8 mouse cellular contexts compared by ENCODE assay signal in genomic region chr7:27490543-27491329, GRCm38 (mm10). TPM values are rescaled to one million over a fixed set of nuclear protein-coding genes. Genes with fewer than 3 reads are reported as not detected.
DNase-seq lines count a peak whose midpoint lies in the region; ATAC-seq lines count a peak whose summit lies in the region.

No protein-coding gene starts in this region.

- no peaks in the 10 kb centered on the region for H3K9me3 ChIP-seq in intestine, embryonic 14.5 days (ENCODE audit: control insufficient read depth, low read length)

- peak overlapping the region; percentile 55 for H3K4me2 ChIP-seq in intestine, embryonic 14.5 days (ENCODE audit: low read length)

- intact Hi-C loops in gastrocnemius, postnatal 14 days (cut with DNase I; ENCODE audit: low total_unique reads) = no loop called here
- intact Hi-C loops in left cerebral cortex, postnatal 14 days (cut with DNase I) = no loop called here

- ATAC-seq in intestine, embryonic 14.5 days (replicated peaks; ENCODE audit: low FRiP score, low TSS enrichment, low read depth) = peak; percentile 81
- ATAC-seq in megakaryocyte-erythroid progenitor cell, adult 5-6 weeks (replicated peaks; ENCODE audit: low FRiP score, low TSS enrichment, poor library complexity, severe bottlenecking) = peak; percentile 74

- H3K4me3 ChIP-seq in intestine, embryonic 14.5 days (ENCODE audit: low read depth, low read length) = peak overlapping the region; percentile 31

- H3K4me1 ChIP-seq in intestine, embryonic 14.5 days (replicated peaks; ENCODE audit: control insufficient read depth, insufficient read depth, low read length) = peaks cover 19% of the 10 kb centered on the region

- peak overlapping the region; percentile 94 for H3K27ac ChIP-seq in intestine, embryonic 14.5 days (ENCODE audit: low read depth)

- no peaks in the 10 kb centered on the region for H3K27me3 ChIP-seq in intestine, embryonic 14.5 days (replicated peaks; ENCODE audit: control insufficient read depth, insufficient read depth, low read length)

- WGBS in intestine, embryonic 14.5 days = under 1% methylated on average over 33 of the region's 33 CpGs

- H3K9ac ChIP-seq in intestine, embryonic 14.5 days (ENCODE audit: low read length) = peak overlapping the region; percentile 51

- peaks cover 9% of the 10 kb centered on the region for H3K36me3 ChIP-seq in intestine, embryonic 14.5 days (ENCODE audit: control insufficient read depth, insufficient read depth, low read length)

- peak; percentile 90 to 94 for DNase-seq in adrenal gland, adult 18-20 months (ENCODE audit: low spot score in 2 of 2)
- peak; percentile 91 for DNase-seq in embryo, embryonic 11 days
- DNase-seq in gastrocnemius, postnatal 14 days = peak; percentile 97
- DNase-seq in intestine, embryonic 14.5 days (ENCODE audit: low spot score) = peak; percentile 94
- peak; percentile 77 to 78 for DNase-seq in left cerebral cortex, postnatal 14 days (ENCODE audit: low spot score in 2 of 2)
- DNase-seq in right cerebral cortex, postnatal 36 days (ENCODE audit: low spot score in 2 of 2) = peak; percentile 74 to 78
- peak; percentile 96 for DNase-seq in yolk sac, embryonic 10.5 days (ENCODE audit: low spot score)

RNA-seq across cellular contexts. Expression of gene Sertad1, which starts 4.0 kb away (rescaled TPM):
- 10 to 100 TPM; 17.3 to 23.7 TPM for total RNA-seq in adrenal gland, adult 18-20 months (2021)
- 10 to 100 TPM in 1 of 2 experiments, 1 to 10 TPM in 1; 8.7 to 10.1 TPM for total RNA-seq in gastrocnemius, postnatal 14 days (2021)
- 33.9 and 38.4 TPM in 2 replicates for polyA plus RNA-seq in intestine, embryonic 14.5 days (2014; fragmentation: Nextera tagmentation; extraction: Ambion mirVana)
- total RNA-seq in left cerebral cortex, postnatal 14 days (2021) = 10 to 100 TPM in 1 of 2 experiments, 1 to 10 TPM in 1; 8.7 to 12.9 TPM
- 2.0 and 6.6 TPM in 2 replicates for total RNA-seq in megakaryocyte-erythroid progenitor cell, adult 5-6 weeks (2014; fragmentation: Nextera tagmentation)
- total RNA-seq in megakaryocyte-erythroid progenitor cell, adult 5-6 weeks (2017) = 9.7 and 11.3 TPM in 2 replicates

RNA-seq across cellular contexts. Expression of gene Prx, which starts 8.4 kb away (rescaled TPM):
- total RNA-seq in adrenal gland, adult 18-20 months (2021) = 1 to 10 TPM; 2.6 to 3.0 TPM
- 10 to 100 TPM; 11.2 to 48.8 TPM for total RNA-seq in gastrocnemius, postnatal 14 days (2021)
- polyA plus RNA-seq in intestine, embryonic 14.5 days (2014; fragmentation: Nextera tagmentation; extraction: Ambion mirVana) = 1.5 and 1.6 TPM in 2 replicates
- total RNA-seq in left cerebral cortex, postnatal 14 days (2021) = under 1 TPM; 0.57 to 0.66 TPM
- 0.77 and 1.9 TPM in 2 replicates for total RNA-seq in megakaryocyte-erythroid progenitor cell, adult 5-6 weeks (2014; fragmentation: Nextera tagmentation)
- 1.3 and 1.4 TPM in 2 replicates for total RNA-seq in megakaryocyte-erythroid progenitor cell, adult 5-6 weeks (2017)

RNA-seq across cellular contexts. Expression of gene Sertad3, which starts 17.2 kb away (rescaled TPM):
- 10 to 100 TPM; 10.6 to 11.5 TPM for total RNA-seq in adrenal gland, adult 18-20 months (2021)
- total RNA-seq in gastrocnemius, postnatal 14 days (2021) = 10 to 100 TPM in 1 of 2 experiments, 1 to 10 TPM in 1; 9.0 to 10.0 TPM
- polyA plus RNA-seq in intestine, embryonic 14.5 days (2014; fragmentation: Nextera tagmentation; extraction: Ambion mirVana) = 25.2 and 29.0 TPM in 2 replicates
- total RNA-seq in left cerebral cortex, postnatal 14 days (2021) = 1 to 10 TPM; 3.0 to 3.1 TPM
- 4.8 and 10.1 TPM in 2 replicates for total RNA-seq in megakaryocyte-erythroid progenitor cell, adult 5-6 weeks (2014; fragmentation: Nextera tagmentation)
- total RNA-seq in megakaryocyte-erythroid progenitor cell, adult 5-6 weeks (2017) = 4.3 and 12.5 TPM in 2 replicates

RNA-seq across cellular contexts. Expression of gene Hipk4, which starts 32.3 kb away (rescaled TPM):
- total RNA-seq in adrenal gland, adult 18-20 months (2021) = under 1 TPM; 0.26 to 0.40 TPM
- total RNA-seq in gastrocnemius, postnatal 14 days (2021) = under 1 TPM; 0.16 to 0.22 TPM
- polyA plus RNA-seq in intestine, embryonic 14.5 days (2014; fragmentation: Nextera tagmentation; extraction: Ambion mirVana) = 0.83 and 1.2 TPM in 2 replicates
- not detected for total RNA-seq in left cerebral cortex, postnatal 14 days (2021)
- total RNA-seq in megakaryocyte-erythroid progenitor cell, adult 5-6 weeks (2014; fragmentation: Nextera tagmentation) = 2.4 and 2.6 TPM in 2 replicates
- 0.23 TPM in 1 of 2 replicates, not detected in the other for total RNA-seq in megakaryocyte-erythroid progenitor cell, adult 5-6 weeks (2017)

RNA-seq across cellular contexts. Expression of gene Blvrb, which starts 43.0 kb away (rescaled TPM):
- total RNA-seq in adrenal gland, adult 18-20 months (2021) = 10 to 100 TPM; 40.1 to 56.1 TPM
- 10 to 100 TPM; 11.8 to 15.9 TPM for total RNA-seq in gastrocnemius, postnatal 14 days (2021)
- 52.3 and 54.0 TPM in 2 replicates for polyA plus RNA-seq in intestine, embryonic 14.5 days (2014; fragmentation: Nextera tagmentation; extraction: Ambion mirVana)
- 10 to 100 TPM; 11.7 to 13.0 TPM for total RNA-seq in left cerebral cortex, postnatal 14 days (2021)
- 667 and 741 TPM in 2 replicates for total RNA-seq in megakaryocyte-erythroid progenitor cell, adult 5-6 weeks (2014; fragmentation: Nextera tagmentation)
- total RNA-seq in megakaryocyte-erythroid progenitor cell, adult 5-6 weeks (2017) = 183 and 213 TPM in 2 replicates

Comparison
In these comparisons a context has a peak if more than half of its experiments do, and no peak if none do; other contexts are left out.
1. Peak in every context shown above with its lines: DNase-seq, ATAC-seq, H3K4me3 ChIP-seq and H3K27ac ChIP-seq.